Mouse (Mus musculus) ES-E14 (cell line): ENCODE measurements around the gene Atp6v1a.

Experiments used
- MAFK ChIP-seq: IDR thresholded peaks from 2 replicates; pipeline ENCODE4 v1.6.1; 2014; ENCODE audit warnings: mild to moderate bottlenecking, low read depth, low read length, inconsistent platforms; ENCODE audit not compliant: insufficient read depth
- ZNF384 ChIP-seq: IDR thresholded peaks from 2 replicates; pipeline ENCODE4 v1.6.1; 2012; ENCODE audit warnings: low read depth, low read length, inconsistent platforms

DNA sequence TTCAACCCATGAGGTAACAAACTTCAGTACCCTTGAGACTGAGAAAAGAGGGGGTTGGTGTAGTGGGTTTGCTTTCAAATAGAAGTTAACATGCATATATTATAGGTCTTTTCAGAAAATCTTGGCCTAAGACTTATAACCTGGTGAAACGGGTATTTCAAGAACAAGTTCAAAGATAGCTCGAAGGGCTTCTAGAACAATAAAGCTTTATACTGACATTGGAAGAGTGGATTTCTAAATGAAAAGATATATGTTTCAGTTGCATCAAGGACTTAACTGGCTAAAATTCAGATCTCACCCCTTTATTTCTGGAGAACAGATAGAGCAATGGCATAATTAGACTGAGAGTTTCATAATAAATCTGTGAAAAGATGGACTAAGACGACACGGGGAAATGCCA, 29.5 kb upstream of the Atp6v1a start:
- TF ChIP-seq ZNF384: no peak
- no peak for TF ChIP-seq MAFK
